Mouse (Mus musculus): Measurements from ENCODE around the gene Ptprj.

The Ptprj gene

DNA sequence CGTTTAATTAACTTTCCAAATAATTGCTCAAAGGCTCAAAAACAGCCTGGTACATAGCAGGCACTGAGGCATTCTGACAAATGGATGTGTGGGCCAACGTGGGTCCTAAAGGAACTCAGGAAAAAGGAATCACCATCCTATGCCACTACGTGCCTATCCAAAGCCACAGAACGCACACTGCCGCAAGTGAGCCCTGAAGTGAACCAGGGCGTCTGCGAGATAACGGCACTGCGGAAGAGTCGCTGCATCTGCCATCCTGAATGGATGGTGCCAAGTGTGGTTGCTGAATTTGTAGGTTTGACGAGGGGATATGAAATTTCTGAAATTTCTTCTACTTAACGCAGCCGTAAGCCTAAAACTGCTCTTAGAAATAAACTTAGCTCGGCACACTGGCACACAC lies 54.6 kb downstream of the Ptprj start:
- DNase-seq (ENCODE audit: low read depth in 2 of 2, low spot score in 2 of 2) = no peak

DNA sequence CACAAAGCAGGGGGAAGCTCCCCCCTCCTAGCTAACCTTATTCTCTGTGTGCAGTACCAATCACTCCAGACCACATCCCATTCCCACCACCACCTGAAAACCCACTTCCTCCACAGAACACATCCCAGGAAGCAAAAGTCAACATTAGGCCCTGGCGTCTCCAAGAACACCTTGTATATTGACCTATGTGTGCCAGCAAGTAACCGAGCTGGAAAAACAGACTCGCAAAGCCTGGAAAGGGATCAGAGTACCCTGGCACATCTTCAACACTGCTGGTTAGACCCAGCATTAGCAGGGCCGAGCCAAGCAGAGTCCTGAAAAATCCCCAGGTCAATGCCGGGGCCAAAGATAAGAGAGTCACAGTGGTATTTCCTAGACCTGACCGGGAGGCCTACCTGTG lies 58.0 kb downstream of the Ptprj start:
- no peak for DNase-seq (ENCODE audit: low read depth in 2 of 2, low spot score in 2 of 2)

DNA sequence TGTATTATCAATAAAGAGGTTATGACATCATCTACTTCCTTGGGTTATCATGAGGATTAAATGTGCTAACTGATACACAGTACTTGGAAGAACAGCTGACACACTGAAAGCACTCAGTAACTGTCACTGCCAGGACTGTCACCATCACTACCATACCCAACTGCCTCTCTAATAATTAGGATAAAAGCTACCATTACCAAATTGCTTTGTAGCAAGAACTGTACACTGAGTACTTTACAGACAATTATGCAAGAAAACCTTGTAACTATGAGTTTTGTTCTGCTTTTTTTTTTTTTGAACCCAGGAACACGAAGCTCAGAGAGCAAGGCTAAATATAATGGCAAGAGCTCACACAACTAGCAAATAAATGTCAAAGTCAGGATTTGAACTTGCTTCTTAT lies 58.5 kb downstream of the Ptprj start:
- DNase-seq (ENCODE audit: low read depth in 2 of 2, low spot score in 2 of 2) = no peak

DNA sequence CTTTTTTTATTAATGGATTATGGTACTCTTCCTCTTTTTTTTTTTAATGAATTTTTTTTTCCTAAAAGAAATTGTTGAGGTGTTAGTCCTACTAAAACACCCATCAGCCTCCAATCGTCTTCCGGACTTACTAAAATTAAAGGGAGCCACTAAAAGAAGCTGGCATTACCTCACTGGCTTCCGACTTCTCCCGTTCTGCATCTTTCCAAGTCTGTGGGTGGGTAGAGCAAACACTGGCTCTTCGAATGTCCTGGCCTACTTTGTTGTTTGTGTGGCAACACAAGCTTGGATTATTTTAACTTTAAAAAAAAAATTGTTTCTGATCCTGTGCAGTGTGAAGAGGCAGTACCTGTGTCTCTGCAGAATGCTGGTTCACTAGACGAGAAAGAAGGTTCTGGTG lies 62.2 kb downstream of the Ptprj start:
- DNase-seq (ENCODE audit: low read depth in 2 of 2, low spot score in 2 of 2) = no peak

DNA sequence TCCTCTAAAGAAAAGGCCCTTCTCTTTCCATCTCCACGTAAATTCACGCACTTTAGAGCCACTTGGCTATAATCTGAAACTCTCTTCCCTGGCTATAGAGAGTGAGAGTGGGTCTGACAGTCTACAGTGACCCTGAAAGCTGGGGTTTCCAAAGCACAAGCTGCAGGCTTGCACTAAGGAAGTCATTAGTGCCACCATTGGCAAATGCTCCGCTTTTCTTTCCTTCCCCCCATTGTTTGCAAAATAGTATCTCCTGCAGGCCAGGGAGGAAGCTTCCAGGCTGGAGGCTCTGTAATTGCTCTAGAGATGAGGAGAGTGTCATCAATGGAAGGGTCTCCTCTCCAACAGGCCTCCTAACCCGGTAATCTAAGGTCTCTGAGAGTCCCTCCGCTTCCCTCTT lies 65.5 kb downstream of the Ptprj start:
- DNase-seq (ENCODE audit: low read depth in 2 of 2, low spot score in 2 of 2) = no peak

DNA sequence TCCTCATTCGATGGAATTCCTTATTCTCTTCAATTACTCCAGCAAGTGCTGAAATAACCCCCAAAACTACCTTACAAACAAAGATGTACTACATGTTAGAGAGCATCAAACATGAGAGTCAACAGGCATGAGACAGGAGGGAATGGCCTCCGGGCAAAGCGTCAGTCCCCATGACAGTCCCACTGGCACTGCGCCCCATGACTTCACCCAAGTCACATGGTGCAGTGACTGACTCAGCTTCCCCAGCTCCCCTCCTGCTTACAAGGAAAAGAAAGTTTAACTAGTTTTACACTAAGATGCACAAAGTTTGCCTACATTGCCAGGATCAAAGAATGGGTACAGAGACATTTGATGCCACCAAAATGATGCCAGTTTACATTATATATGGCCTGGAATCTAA lies 71.2 kb downstream of the Ptprj start:
- no peak for DNase-seq (ENCODE audit: low read depth in 2 of 2, low spot score in 2 of 2)

DNA sequence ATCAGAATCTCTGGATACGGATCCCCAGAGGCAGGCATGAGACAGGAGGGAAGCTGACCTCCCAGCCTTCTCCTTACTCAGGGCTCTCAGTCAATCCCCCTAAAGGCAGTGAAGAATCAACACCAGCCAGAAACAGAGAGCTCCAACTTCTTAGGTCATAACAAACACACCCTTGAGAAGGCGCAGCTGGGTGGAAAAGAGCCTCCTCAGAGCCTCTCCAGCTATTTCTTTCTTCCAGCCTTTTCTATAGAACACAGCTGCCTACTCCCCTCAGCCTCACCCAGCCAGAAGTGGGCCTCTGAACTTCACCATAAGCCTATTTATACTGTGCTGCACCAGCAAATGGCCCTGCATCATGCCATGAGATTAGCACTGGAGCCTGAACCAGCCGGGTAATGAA lies 74.3 kb downstream of the Ptprj start:
- DNase-seq (ENCODE audit: low read depth in 2 of 2, low spot score in 2 of 2) = no peak

DNA sequence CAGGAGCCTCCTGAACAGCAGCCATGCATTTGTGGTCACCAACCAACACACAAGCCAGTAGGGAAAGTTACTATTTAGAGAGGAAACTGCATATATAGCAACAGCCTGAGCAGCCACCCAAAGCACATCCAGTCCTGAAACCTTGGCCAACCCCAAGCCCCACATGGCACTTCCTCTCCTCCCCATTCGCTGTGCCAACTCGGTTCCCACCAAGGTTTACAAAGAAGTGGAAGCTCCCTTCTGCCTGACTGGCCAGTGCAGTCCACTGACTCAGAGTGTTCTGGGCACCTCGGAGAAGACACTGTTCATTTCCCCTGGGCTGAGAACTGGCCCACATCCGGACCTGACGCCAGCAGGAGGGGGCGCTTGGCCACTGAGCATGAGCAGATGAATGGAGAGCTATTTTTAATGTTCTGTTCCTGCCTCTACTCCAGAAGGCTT lies 75.7 kb downstream of the Ptprj start:
- peak; percentile 14 to 20 for DNase-seq (ENCODE audit: low read depth in 2 of 2, low spot score in 2 of 2)

DNA sequence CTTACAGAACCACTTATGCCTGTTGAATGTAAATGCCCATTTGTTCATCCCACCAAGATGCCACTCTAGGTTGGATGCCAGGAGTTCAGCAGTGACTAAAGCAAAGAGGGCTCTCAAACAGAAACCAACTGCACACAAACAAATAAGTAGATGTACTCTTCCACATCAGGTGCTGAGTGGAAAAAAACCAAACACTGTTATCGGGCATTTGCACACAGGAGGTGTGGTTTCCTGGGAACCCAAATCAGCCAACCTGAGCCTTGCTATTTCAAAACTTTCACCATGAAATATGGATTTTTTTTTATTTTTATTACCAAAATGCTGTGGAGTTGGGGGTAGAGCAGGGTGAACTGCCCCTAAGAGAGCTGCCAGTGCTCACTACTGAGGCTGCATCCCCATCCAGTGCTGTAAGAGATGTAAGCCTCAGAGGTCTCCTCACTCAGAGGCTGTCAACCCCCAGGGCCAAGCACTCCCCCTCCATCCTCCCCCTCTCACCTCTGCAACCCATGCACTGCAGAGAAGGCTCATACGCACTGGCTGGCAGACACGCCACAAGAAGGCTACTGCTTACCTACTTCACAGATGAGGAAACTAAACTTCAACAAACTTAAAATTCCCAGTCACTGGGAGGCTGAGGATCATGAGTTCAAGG lies 77.1 kb downstream of the Ptprj start:
- no peak for DNase-seq (ENCODE audit: low read depth in 2 of 2, low spot score in 2 of 2)

DNA sequence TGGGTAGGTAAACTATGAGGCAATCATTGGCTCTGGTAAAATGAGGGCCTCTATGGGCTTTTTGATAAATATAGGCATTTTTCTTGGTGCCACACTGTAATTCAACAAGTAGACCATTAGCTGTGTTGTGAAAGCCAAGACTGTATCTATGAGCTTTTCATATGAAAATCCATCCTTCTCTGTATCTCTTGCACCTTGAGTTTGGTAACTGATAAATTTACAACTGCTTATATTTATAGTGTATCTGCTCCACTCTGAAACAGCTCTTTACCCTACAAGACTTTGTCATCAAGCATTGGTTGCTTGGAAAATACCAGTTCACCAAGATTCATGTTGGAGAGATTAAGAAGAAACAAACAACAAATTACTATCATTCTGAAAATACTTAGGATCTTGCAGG lies 77.7 kb downstream of the Ptprj start:
- DNase-seq (ENCODE audit: low read depth in 2 of 2, low spot score in 2 of 2) = no peak

DNA sequence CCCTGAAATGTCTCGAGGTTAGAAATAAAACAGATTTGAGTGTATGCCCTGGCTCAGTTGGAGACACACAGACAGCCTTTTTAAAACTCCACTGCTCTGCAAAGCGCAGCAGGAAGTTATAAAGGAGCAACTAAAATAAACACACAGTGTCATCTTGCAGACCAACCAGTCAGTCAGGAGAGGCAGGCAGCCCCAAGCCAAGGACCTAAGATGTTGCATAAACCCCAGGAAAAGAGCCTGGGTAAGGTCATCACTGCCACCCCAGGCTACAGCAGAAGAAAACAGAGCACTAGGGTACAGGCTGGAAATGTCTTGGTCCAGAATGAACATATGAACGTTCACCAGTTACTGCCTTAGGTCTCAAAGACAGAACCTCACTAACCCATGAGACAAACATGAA lies 78.7 kb downstream of the Ptprj start:
- DNase-seq (ENCODE audit: low read depth in 2 of 2, low spot score in 2 of 2) = no peak

DNA sequence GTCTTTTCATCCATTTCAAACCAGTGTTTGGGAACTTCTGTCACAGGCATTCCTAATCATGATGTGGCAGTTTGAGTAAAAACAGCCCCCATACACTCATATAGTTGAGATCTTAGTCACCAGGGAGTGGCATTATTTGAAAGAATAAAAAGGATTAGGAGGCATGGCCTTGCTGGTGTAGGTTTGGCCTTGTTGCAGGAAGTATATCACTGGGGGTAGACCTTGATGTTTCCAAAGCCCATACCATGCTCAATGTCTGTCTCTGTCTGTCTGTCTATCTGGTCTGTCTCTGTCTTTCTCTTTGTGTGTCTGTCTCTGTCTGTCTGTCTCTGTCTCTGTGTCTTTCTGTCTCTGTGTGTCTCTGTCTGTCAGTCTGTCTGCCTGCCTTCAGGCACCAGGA lies 79.6 kb downstream of the Ptprj start:
- DNase-seq (ENCODE audit: low read depth in 2 of 2, low spot score in 2 of 2) = no peak

DNA sequence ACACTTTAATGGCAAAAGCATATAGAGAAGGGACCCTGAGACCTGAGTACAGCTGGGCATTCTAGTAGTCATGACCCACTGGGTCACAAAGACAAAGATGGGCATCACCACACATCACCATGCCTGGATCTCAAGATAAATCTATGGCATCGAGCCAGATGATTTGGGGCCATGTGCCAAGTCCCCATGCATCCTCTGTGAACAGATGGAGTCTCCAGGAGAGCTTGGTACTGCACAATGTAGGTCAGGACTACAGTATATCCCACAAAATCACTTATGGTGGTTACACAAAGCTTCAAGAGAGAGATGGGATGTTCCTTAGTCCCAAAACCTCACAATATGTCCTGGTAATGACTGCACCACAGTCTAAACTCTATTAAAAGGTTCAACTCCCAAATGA lies 81.4 kb downstream of the Ptprj start:
- DNase-seq (ENCODE audit: low read depth in 2 of 2, low spot score in 2 of 2) = no peak

DNA sequence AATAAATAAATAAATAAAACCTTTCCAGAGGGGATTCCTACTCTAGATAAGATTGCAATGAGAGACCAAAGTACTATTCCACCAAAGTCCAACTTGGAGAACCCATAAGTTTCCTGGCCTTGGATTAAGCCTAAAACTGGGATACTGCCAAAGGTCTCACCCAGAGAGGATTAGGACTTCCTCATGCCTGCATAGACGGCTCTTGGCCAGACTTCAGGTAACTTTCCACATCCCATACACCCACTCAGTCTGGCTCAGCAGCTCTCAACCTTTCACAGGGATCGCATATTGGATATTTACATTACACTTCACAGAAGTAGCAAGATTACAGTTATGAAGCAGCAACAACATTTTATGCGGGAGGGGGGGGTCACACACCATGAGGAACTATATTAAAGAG lies 82.9 kb downstream of the Ptprj start:
- DNase-seq (ENCODE audit: low read depth in 2 of 2, low spot score in 2 of 2) = no peak

DNA sequence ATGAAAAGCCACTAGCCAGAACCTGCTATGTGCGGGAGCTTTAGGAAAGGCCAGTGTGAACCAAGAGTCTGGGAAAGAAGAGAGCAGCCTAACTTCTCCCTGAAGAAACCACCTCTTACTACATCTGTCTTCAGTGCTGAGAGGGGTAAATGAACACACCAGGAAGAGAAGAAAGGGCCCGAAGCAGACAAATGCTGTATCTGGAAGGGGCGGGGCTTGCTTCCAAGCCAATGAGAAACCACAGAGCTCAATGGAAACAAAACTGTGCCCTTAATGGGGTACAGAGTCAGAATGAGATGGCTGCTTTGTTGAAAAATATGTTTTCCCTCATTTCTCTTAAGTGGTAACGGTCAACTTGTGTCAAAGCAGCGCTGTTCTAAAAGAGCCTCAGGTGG lies 83.8 kb downstream of the Ptprj start:
- DNase-seq (ENCODE audit: low read depth in 2 of 2, low spot score in 2 of 2) = no peak

DNA sequence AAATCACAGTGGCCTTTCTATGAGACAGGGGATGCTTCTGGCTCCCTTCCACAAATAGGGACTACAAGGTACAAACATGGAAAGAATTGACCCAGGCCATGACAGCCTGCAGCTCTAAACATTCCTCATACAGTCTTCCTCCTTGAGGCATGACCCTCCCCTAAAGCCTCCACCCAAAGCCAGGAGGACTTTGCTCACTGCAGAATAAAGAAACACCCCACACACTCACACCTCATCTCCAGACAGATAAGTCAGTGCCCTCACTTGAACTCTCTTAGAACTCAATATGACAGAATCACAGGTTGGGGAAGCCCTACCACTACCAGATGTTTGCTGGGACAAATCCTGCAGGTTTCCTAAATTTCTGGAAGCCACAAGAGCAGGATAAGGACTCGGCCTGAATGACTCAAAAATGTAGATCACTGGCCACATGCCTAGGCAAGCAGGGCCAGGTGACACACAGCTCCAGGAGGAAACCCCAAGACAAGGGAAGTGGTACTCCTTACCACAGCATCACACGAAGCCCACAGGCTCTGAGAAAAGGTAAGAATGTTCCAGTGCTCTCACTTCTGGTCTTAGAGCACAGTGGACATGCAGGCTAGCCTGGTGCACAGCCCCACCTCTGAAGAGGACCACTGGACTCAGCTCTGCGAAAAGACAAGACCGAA lies 84.3 kb downstream of the Ptprj start:
- DNase-seq (ENCODE audit: low read depth in 2 of 2, low spot score in 2 of 2) = no peak

DNA sequence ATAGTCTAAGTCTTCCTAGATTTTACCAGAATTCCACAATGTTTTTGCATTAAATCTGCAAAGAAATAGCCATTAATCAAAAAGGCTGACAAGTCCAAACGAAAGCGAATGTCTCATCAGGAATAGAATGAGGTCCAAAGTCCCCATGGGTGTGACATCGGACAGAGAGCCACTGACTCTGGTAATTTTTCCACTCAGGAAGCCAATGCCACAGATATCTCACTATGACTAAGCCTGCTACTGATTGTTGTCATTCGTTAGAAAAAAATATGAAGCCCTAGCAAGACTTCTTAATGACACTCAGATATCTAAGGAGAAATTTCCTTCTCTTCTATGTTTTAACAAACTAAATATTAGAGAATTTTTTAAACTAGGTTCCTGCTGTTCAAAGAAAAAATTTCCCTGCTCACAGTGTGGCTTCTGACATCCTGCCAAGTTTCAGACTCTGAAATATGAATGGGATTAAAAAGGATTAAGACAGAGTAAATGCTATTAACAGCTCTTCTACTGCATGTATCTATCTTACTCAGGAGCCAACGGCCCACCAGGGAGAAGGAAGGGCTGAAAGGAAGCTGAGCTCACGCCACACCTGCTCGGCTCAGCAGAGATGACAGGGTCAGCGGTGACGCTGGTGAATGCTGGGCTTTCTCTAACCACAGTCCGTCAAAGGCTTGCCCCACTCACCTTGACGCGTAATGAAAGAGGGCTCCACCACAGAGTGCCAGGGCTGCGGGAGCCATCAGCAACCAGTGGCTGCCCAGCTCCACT lies 90.0 kb downstream of the Ptprj start:
- no peak for DNase-seq (ENCODE audit: low read depth in 2 of 2, low spot score in 2 of 2)

DNA sequence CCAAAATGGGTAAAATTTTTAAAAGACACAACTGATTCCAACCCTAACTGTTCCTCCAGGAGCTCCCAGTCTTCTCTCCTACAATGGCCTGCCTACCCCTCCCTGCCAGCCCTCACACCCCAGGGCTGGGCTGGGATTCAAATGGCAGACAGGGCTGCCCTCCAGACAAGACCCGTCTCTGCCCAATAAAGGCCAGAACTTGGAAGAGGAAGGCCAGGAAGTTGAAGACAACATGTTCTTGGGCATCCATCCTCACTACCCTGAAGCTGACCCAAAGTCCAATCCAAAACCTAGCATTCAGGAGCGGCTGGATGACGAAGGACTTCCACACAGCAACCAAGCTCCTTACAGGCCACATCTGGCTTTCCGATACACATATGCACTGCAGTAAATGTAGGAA lies 90.6 kb downstream of the Ptprj start:
- DNase-seq (ENCODE audit: low read depth in 2 of 2, low spot score in 2 of 2) = no peak

DNA sequence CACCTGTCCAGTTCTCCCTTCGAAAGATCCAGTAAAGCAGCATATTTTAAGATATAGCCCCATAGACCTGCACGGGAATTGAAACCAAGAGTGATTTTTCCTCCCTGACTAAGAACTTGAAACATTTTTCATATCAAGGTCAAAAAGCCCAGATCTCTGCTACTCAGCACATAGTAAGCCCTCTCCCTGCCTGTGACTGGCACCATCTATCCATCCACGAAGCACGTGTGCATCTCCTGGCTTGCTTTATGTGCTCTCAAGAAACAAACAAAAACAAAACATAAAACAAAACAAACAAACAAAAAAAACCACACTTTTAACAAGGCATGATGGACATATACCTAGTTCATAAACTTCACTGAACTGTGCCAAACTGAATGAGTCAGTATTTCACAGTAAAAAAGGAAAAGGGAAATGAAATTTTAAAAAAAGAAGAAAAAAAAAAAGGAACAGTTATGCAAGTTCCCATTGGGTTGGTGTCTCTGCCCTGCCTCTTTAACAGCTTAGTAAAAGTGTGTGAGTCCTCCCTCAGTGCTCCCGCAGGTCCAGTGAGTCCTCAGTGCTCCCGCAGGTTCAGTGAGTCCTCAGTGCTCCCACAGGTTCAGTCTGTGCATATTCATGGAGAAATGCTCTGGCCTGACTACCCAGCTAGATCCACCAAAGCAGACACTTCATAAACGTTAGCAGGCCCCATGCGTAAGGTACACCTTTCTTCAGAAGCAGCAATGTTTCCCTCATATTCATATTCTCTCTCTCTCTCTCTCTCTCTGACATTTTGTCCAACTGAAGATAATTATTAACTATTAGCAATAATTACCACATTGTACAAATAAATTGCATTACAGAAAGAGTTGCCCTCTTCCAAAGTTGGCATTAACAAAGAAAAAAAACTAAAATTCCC lies 91.5 kb downstream of the Ptprj start:
- DNase-seq (ENCODE audit: low read depth in 2 of 2, low spot score in 2 of 2) = no peak

DNA sequence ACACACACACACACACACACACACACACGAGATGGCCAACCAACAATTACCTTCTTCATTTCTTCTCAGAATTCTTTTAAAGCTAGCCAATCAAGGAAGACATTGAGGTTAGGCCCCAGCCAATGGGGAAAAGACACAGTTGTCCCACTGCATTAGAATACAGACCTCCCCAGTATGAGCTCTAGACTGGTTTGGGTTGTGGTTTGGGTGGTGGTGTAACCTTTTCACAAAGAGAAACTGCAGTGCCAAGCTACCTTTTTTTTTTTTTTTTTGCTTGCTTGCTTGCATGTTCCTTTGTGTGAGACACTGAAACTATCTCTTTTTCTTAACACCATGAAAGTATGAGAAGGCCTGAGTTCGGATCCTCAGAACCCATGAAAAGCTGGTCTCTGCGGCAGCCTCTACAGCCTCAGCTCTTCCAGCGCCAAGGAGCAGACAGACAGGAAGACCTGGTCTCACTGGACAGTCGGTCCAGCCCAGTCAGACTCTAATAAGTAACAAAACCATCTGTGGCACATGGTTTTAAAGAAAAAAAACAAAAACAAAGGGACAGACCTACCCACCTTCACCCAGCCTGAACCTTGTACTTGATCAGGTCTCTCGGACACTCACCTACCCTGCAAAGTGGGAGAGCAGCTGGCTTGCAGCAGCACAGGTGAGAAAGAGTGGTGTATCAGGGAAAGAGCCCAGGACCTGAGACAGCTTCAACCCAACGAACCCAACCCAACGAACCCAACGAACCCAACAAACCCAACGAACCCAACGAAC lies 92.8 kb downstream of the Ptprj start:
- no peak for DNase-seq (ENCODE audit: low read depth in 2 of 2, low spot score in 2 of 2)

All from CD8-positive naive resting alpha-beta T cell, adult 2 months (primary cell).